ENCODE assay signal across 24 mouse cellular contexts in the genomic region with DNA sequence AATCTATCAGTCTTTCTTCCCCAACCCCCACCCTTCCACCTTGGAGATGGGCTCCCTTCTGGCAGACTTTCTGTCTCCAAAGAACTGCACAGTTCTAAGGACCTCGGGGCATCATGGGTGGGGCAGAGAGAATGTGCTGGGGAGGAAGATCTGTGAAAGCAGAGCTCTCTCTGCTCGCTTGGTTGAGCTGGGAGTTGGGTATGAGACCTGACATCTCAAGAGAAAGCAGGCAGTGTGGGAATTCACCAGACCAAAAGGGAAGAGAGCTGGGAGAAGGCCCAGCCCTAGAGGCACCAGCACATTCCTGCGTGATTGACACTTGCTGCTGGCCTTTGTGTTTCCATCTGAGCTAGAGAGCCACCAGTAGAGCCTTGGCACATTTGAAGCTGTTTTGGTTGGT. TPM values are rescaled to one million over a fixed set of nuclear protein-coding genes. Genes with fewer than 3 reads are reported as not detected.
DNase-seq lines count a peak whose midpoint lies in the region; ATAC-seq lines count a peak whose summit lies in the region.
"Had no signal": no experiment of that assay in that cellular context is flagged by ENCODE, and none has a peak within 500 bp of the region (broad histone marks: within the 10 kb centered on the region; RNA-seq: fewer than 3 reads in every experiment).

No protein-coding gene starts in this region.

- no peaks in the 10 kb centered on the region for H3K9me3 ChIP-seq in kidney, embryonic 16.5 days (ENCODE audit: low read length)
- no peaks in the 10 kb centered on the region for H3K9me3 ChIP-seq in embryonic facial prominence, embryonic 14.5 days (ENCODE audit: control insufficient read depth, low read length)
- H3K9me3 ChIP-seq: embryonic facial prominence, embryonic 13.5 days; hindbrain, embryonic 15.5 days; limb, embryonic 13.5 days; liver, embryonic 12.5 days; stomach, embryonic 15.5 days had no signal

- WGBS in kidney, embryonic 16.5 days = 41% methylated on average over 3 of the region's 3 CpGs
- WGBS in embryonic facial prominence, embryonic 14.5 days = 32% methylated on average over 3 of the region's 3 CpGs

- 0 out of 2 replicates have a peak overlapping the region, but pooled peaks have one; percentile 25 for H3K27ac ChIP-seq in kidney, embryonic 16.5 days (ENCODE audit: low read length)
- H3K27ac ChIP-seq in embryonic facial prominence, embryonic 14.5 days (replicated peaks; ENCODE audit: low read depth, low read length) = no peak overlapping the region
- H3K27ac ChIP-seq: embryonic facial prominence, embryonic 13.5 days; hindbrain, embryonic 15.5 days; limb, embryonic 13.5 days; liver, embryonic 12.5 days; stomach, embryonic 15.5 days had no signal

- H3K4me3 ChIP-seq in kidney, embryonic 16.5 days (ENCODE audit: low read length) = no peak overlapping the region
- H3K4me3 ChIP-seq in embryonic facial prominence, embryonic 14.5 days (ENCODE audit: low read depth, low read length) = no peak overlapping the region
- H3K4me3 ChIP-seq: embryonic facial prominence, embryonic 13.5 days; hindbrain, embryonic 15.5 days; limb, embryonic 13.5 days; liver, embryonic 12.5 days; stomach, embryonic 15.5 days had no signal

- H3K4me2 ChIP-seq in kidney, embryonic 16.5 days (replicated peaks; ENCODE audit: low read depth, low read length) = no peak overlapping the region
- no peak overlapping the region for H3K4me2 ChIP-seq in embryonic facial prominence, embryonic 14.5 days (ENCODE audit: low read depth, low read length)
- H3K4me2 ChIP-seq: embryonic facial prominence, embryonic 13.5 days; hindbrain, embryonic 15.5 days; limb, embryonic 13.5 days; liver, embryonic 12.5 days; stomach, embryonic 15.5 days had no signal

- peak; percentile 81 for ATAC-seq in kidney, embryonic 16.5 days (ENCODE audit: low FRiP score, low TSS enrichment)
- peak; percentile 53; the same call in 1 of the 2 replicates for ATAC-seq in embryonic facial prominence, embryonic 14.5 days (ENCODE audit: low read depth)
- ATAC-seq in megakaryocyte progenitor cell, adult 5-6 weeks (replicated peaks; ENCODE audit: poor library complexity) = no peak
- ATAC-seq: forebrain, embryonic 14.5 days; intestine, postnatal 0 days; liver, embryonic 12.5 days had no signal

- no peak overlapping the region for H3K9ac ChIP-seq in kidney, embryonic 16.5 days (replicated peaks; ENCODE audit: low read length)
- H3K9ac ChIP-seq in embryonic facial prominence, embryonic 14.5 days (ENCODE audit: low read depth, low read length) = no peak overlapping the region
- H3K9ac ChIP-seq: embryonic facial prominence, embryonic 13.5 days; hindbrain, embryonic 15.5 days; limb, embryonic 13.5 days; liver, embryonic 12.5 days; stomach, embryonic 15.5 days had no signal

- peaks cover 15% of the 10 kb centered on the region for H3K4me1 ChIP-seq in kidney, embryonic 16.5 days (ENCODE audit: insufficient read depth, low read length)
- H3K4me1 ChIP-seq in embryonic facial prominence, embryonic 14.5 days (ENCODE audit: control insufficient read depth, insufficient read depth, low read length) = peaks cover 7% of the 10 kb centered on the region
- H3K4me1 ChIP-seq: hindbrain, embryonic 15.5 days had no signal

- H3K27me3 ChIP-seq in kidney, embryonic 16.5 days (ENCODE audit: insufficient read depth, low read length) = no peaks in the 10 kb centered on the region
- H3K27me3 ChIP-seq in embryonic facial prominence, embryonic 14.5 days (replicated peaks; ENCODE audit: control insufficient read depth, insufficient read depth, low read length) = no peaks in the 10 kb centered on the region
- H3K27me3 ChIP-seq: embryonic facial prominence, embryonic 13.5 days; hindbrain, embryonic 15.5 days; limb, embryonic 13.5 days; liver, embryonic 12.5 days; stomach, embryonic 15.5 days had no signal

- DNase-seq in embryo, embryonic 10 days (ENCODE audit: low spot score) = peak; percentile 26
- DNase-seq in embryo, embryonic 11 days = no peak
- no peak for DNase-seq in kidney, adult 9 months
- peak; percentile 67 for DNase-seq in embryonic facial prominence, embryonic 14.5 days (ENCODE audit: low spot score)
- no peak for DNase-seq in lung, postnatal 14 days
- DNase-seq: adrenal gland, postnatal 10 days; cerebellum, adult 2 months; cerebellum, postnatal 36 days; kidney, postnatal 4 days; lung, adult 18-20 months; lung, postnatal 10 days; midbrain, embryonic 14.5 days; right cerebral cortex, adult 18-20 months; right cerebral cortex, postnatal 4 days; thymus, postnatal 25 days had no signal

- H3K36me3 ChIP-seq in kidney, embryonic 16.5 days (ENCODE audit: insufficient read depth, low read length) = no peaks in the 10 kb centered on the region
- no peaks in the 10 kb centered on the region for H3K36me3 ChIP-seq in embryonic facial prominence, embryonic 14.5 days (ENCODE audit: control insufficient read depth, insufficient read depth, low read length)
- H3K36me3 ChIP-seq: embryonic facial prominence, embryonic 13.5 days; hindbrain, embryonic 15.5 days; limb, embryonic 13.5 days; liver, embryonic 12.5 days; stomach, embryonic 15.5 days had no signal

RNA-seq across cellular contexts. Expression of gene Suco, which starts 39.6 kb away (rescaled TPM):
- polyA plus RNA-seq in kidney, embryonic 16.5 days (2015; fragmentation: Nextera tagmentation; extraction: Ambion mirVana) = 19.0 and 22.5 TPM in 2 replicates
- 27.6 and 28.7 TPM in 2 replicates for polyA plus RNA-seq in embryonic facial prominence, embryonic 14.5 days (2014; fragmentation: Nextera tagmentation; extraction: Ambion mirVana)
- total RNA-seq in megakaryocyte progenitor cell, adult 5-6 weeks (2015) = 47.0 and 49.6 TPM in 2 replicates
- total RNA-seq in megakaryocyte progenitor cell, adult 5-6 weeks (2017) = 87.0 and 116 TPM in 2 replicates

RNA-seq across cellular contexts. Expression of gene Pigc, which starts 53.0 kb away (rescaled TPM):
- polyA plus RNA-seq in kidney, embryonic 16.5 days (2015; fragmentation: Nextera tagmentation; extraction: Ambion mirVana) = 42.5 and 46.7 TPM in 2 replicates
- 40.8 and 45.8 TPM in 2 replicates for polyA plus RNA-seq in embryonic facial prominence, embryonic 14.5 days (2014; fragmentation: Nextera tagmentation; extraction: Ambion mirVana)
- total RNA-seq in megakaryocyte progenitor cell, adult 5-6 weeks (2015) = 11.9 and 13.7 TPM in 2 replicates
- 17.4 and 20.1 TPM in 2 replicates for total RNA-seq in megakaryocyte progenitor cell, adult 5-6 weeks (2017)

Comparison
In these comparisons a context has a peak if more than half of its experiments do, and no peak if none do; other contexts are left out.
1. DNase-seq: peak in embryo, embryonic 10 days (single experiment) and embryonic facial prominence, embryonic 14.5 days (single experiment); none in embryo, embryonic 11 days (single experiment), kidney, adult 9 months (single experiment) and lung, postnatal 14 days (single experiment).